Mouse (Mus musculus): ENCODE results near the gene Trpm3. TPM values are rescaled to one million over a fixed set of nuclear protein-coding genes. Genes with fewer than 3 reads are reported as not detected.

Gene Trpm3
- polyA plus RNA-seq, 1 experiment from 2014 or later = 3.9 TPM

GRCm38 (mm10) chr19:22594492-22594891 lies 455.6 kb downstream of the Trpm3 start:
- no peaks in the 10 kb centered on the region for H3K9me3 ChIP-seq (ENCODE audit: control insufficient read depth, low read length)
- no peak overlapping the region for H3K27ac ChIP-seq (ENCODE audit: low read depth, low read length)
- no peaks in the 10 kb centered on the region for H3K27me3 ChIP-seq (ENCODE audit: control insufficient read depth, insufficient read depth, low read length)
- H3K9ac ChIP-seq (ENCODE audit: low read depth, low read length) = no peak overlapping the region
- ATAC-seq (ENCODE audit: low FRiP score, low TSS enrichment) = no peak
- no peaks in the 10 kb centered on the region for H3K36me3 ChIP-seq (ENCODE audit: control insufficient read depth, insufficient read depth, low read length)
- no peak overlapping the region for H3K4me2 ChIP-seq (replicated peaks; ENCODE audit: low read depth, low read length)
- no peak overlapping the region for H3K4me3 ChIP-seq (ENCODE audit: low read length)
- no peaks in the 10 kb centered on the region for H3K4me1 ChIP-seq (ENCODE audit: control insufficient read depth, insufficient read depth, low read length)
- 93% methylated on average over 3 of the region's 3 CpGs for WGBS

GRCm38 (mm10) chr19:22595246-22595645 lies 456.4 kb downstream of the Trpm3 start:
- Histone ChIP-seq H3K9ac (ENCODE audit: low read depth, low read length) (no peak overlapping the region), H3K27ac (ENCODE audit: low read depth, low read length) (no peak overlapping the region), H3K4me1 (ENCODE audit: control insufficient read depth, insufficient read depth, low read length) (no peaks in the 10 kb centered on the region), H3K4me3 (ENCODE audit: low read length) (no peak overlapping the region), H3K9me3 (ENCODE audit: control insufficient read depth, low read length) (no peaks in the 10 kb centered on the region), H3K27me3 (ENCODE audit: control insufficient read depth, insufficient read depth, low read length) (no peaks in the 10 kb centered on the region), H3K36me3 (ENCODE audit: control insufficient read depth, insufficient read depth, low read length) (no peaks in the 10 kb centered on the region), H3K4me2 (replicated peaks; ENCODE audit: low read depth, low read length) (no peak overlapping the region)
- WGBS = 64% methylated on average over 2 of the region's 2 CpGs
- no peak for ATAC-seq (ENCODE audit: low FRiP score, low TSS enrichment)

GRCm38 (mm10) chr19:22596715-22597114 lies 457.9 kb downstream of the Trpm3 start:
- no peaks in the 10 kb centered on the region for H3K9me3 ChIP-seq (ENCODE audit: control insufficient read depth, low read length)
- no peak for ATAC-seq (ENCODE audit: low FRiP score, low TSS enrichment)
- WGBS = 59% methylated on average over 3 of the region's 3 CpGs
- no peaks in the 10 kb centered on the region for H3K27me3 ChIP-seq (ENCODE audit: control insufficient read depth, insufficient read depth, low read length)
- no peak overlapping the region for H3K9ac ChIP-seq (ENCODE audit: low read depth, low read length)
- no peaks in the 10 kb centered on the region for H3K4me1 ChIP-seq (ENCODE audit: control insufficient read depth, insufficient read depth, low read length)
- H3K4me3 ChIP-seq (ENCODE audit: low read length) = no peak overlapping the region
- H3K27ac ChIP-seq (ENCODE audit: low read depth, low read length) = no peak overlapping the region
- H3K4me2 ChIP-seq (replicated peaks; ENCODE audit: low read depth, low read length) = no peak overlapping the region
- H3K36me3 ChIP-seq (ENCODE audit: control insufficient read depth, insufficient read depth, low read length) = no peaks in the 10 kb centered on the region

GRCm38 (mm10) chr19:22604322-22604721 lies 465.5 kb downstream of the Trpm3 start:
- Histone ChIP-seq H3K4me3 (ENCODE audit: low read length) (no peak overlapping the region), H3K27ac (ENCODE audit: low read depth, low read length) (no peak overlapping the region), H3K4me1 (ENCODE audit: control insufficient read depth, insufficient read depth, low read length) (no peaks in the 10 kb centered on the region), H3K9me3 (ENCODE audit: control insufficient read depth, low read length) (no peaks in the 10 kb centered on the region), H3K9ac (ENCODE audit: low read depth, low read length) (no peak overlapping the region), H3K36me3 (ENCODE audit: control insufficient read depth, insufficient read depth, low read length) (no peaks in the 10 kb centered on the region), H3K4me2 (replicated peaks; ENCODE audit: low read depth, low read length) (no peak overlapping the region), H3K27me3 (ENCODE audit: control insufficient read depth, insufficient read depth, low read length) (no peaks in the 10 kb centered on the region)
- no peak for ATAC-seq (ENCODE audit: low FRiP score, low TSS enrichment)
- WGBS = 32% methylated on average over 4 of the region's 4 CpGs

- no peaks in the 10 kb centered on the region for H3K9me3 ChIP-seq (ENCODE audit: control insufficient read depth, low read length)
- no peak for ATAC-seq (ENCODE audit: low FRiP score, low TSS enrichment)
- 67% methylated on average over 5 of the region's 5 CpGs for WGBS
- H3K4me2 ChIP-seq (replicated peaks; ENCODE audit: low read depth, low read length) = no peak overlapping the region
- no peak overlapping the region for H3K4me3 ChIP-seq (ENCODE audit: low read length)
- H3K9ac ChIP-seq (ENCODE audit: low read depth, low read length) = no peak overlapping the region
- no peak overlapping the region for H3K27ac ChIP-seq (ENCODE audit: low read depth, low read length)
- no peaks in the 10 kb centered on the region for H3K36me3 ChIP-seq (ENCODE audit: control insufficient read depth, insufficient read depth, low read length)
- H3K27me3 ChIP-seq (ENCODE audit: control insufficient read depth, insufficient read depth, low read length) = no peaks in the 10 kb centered on the region
- H3K4me1 ChIP-seq (ENCODE audit: control insufficient read depth, insufficient read depth, low read length) = no peaks in the 10 kb centered on the region
Measured at GRCm38 (mm10) chr19:22607985-22608684, 469.3 kb downstream of the Trpm3 start.

GRCm38 (mm10) chr19:22611621-22612020 lies 472.8 kb downstream of the Trpm3 start:
- WGBS = 88% methylated on average over 2 of the region's 2 CpGs
- Histone ChIP-seq H3K27ac (ENCODE audit: low read depth, low read length) (no peak overlapping the region), H3K4me2 (replicated peaks; ENCODE audit: low read depth, low read length) (no peak overlapping the region), H3K9ac (ENCODE audit: low read depth, low read length) (no peak overlapping the region), H3K4me3 (ENCODE audit: low read length) (no peak overlapping the region), H3K36me3 (ENCODE audit: control insufficient read depth, insufficient read depth, low read length) (no peaks in the 10 kb centered on the region), H3K27me3 (ENCODE audit: control insufficient read depth, insufficient read depth, low read length) (no peaks in the 10 kb centered on the region), H3K4me1 (ENCODE audit: control insufficient read depth, insufficient read depth, low read length) (no peaks in the 10 kb centered on the region), H3K9me3 (ENCODE audit: control insufficient read depth, low read length) (no peaks in the 10 kb centered on the region)
- no peak for ATAC-seq (ENCODE audit: low FRiP score, low TSS enrichment)

GRCm38 (mm10) chr19:22615367-22615766 lies 476.5 kb downstream of the Trpm3 start:
- H3K9me3 ChIP-seq (ENCODE audit: control insufficient read depth, low read length) = 0 out of 2 replicates have a peak, but pooled peaks cover 3% of the 10 kb centered on the region
- H3K36me3 ChIP-seq (ENCODE audit: control insufficient read depth, insufficient read depth, low read length) = no peaks in the 10 kb centered on the region
- H3K4me2 ChIP-seq (replicated peaks; ENCODE audit: low read depth, low read length) = no peak overlapping the region
- WGBS = 91% methylated on average over 6 of the region's 6 CpGs
- no peaks in the 10 kb centered on the region for H3K27me3 ChIP-seq (ENCODE audit: control insufficient read depth, insufficient read depth, low read length)
- no peaks in the 10 kb centered on the region for H3K4me1 ChIP-seq (ENCODE audit: control insufficient read depth, insufficient read depth, low read length)
- no peak overlapping the region for H3K27ac ChIP-seq (ENCODE audit: low read depth, low read length)
- H3K9ac ChIP-seq (ENCODE audit: low read depth, low read length) = no peak overlapping the region
- H3K4me3 ChIP-seq (ENCODE audit: low read length) = no peak overlapping the region
- ATAC-seq (ENCODE audit: low FRiP score, low TSS enrichment) = no peak

- no peaks in the 10 kb centered on the region for H3K9me3 ChIP-seq (ENCODE audit: control insufficient read depth, low read length)
- no peak overlapping the region for H3K4me2 ChIP-seq (replicated peaks; ENCODE audit: low read depth, low read length)
- 74% methylated on average over 3 of the region's 3 CpGs for WGBS
- no peaks in the 10 kb centered on the region for H3K36me3 ChIP-seq (ENCODE audit: control insufficient read depth, insufficient read depth, low read length)
- H3K9ac ChIP-seq (ENCODE audit: low read depth, low read length) = no peak overlapping the region
- H3K27me3 ChIP-seq (ENCODE audit: control insufficient read depth, insufficient read depth, low read length) = no peaks in the 10 kb centered on the region
- no peak overlapping the region for H3K27ac ChIP-seq (ENCODE audit: low read depth, low read length)
- no peaks in the 10 kb centered on the region for H3K4me1 ChIP-seq (ENCODE audit: control insufficient read depth, insufficient read depth, low read length)
- no peak for ATAC-seq (ENCODE audit: low FRiP score, low TSS enrichment)
- H3K4me3 ChIP-seq (ENCODE audit: low read length) = no peak overlapping the region
Measured at GRCm38 (mm10) chr19:22624801-22625513, 486.1 kb downstream of the Trpm3 start.

- no peaks in the 10 kb centered on the region for H3K36me3 ChIP-seq (ENCODE audit: control insufficient read depth, insufficient read depth, low read length)
- no peaks in the 10 kb centered on the region for H3K27me3 ChIP-seq (ENCODE audit: control insufficient read depth, insufficient read depth, low read length)
- H3K4me1 ChIP-seq (ENCODE audit: control insufficient read depth, insufficient read depth, low read length) = no peaks in the 10 kb centered on the region
- H3K9me3 ChIP-seq (ENCODE audit: control insufficient read depth, low read length) = no peaks in the 10 kb centered on the region
- no peak overlapping the region for H3K4me3 ChIP-seq (ENCODE audit: low read length)
- H3K27ac ChIP-seq (ENCODE audit: low read depth, low read length) = no peak overlapping the region
- WGBS = 67% methylated on average over 3 of the region's 3 CpGs
- ATAC-seq (ENCODE audit: low FRiP score, low TSS enrichment) = no peak
- no peak overlapping the region for H3K4me2 ChIP-seq (replicated peaks; ENCODE audit: low read depth, low read length)
- no peak overlapping the region for H3K9ac ChIP-seq (ENCODE audit: low read depth, low read length)
Measured at GRCm38 (mm10) chr19:22628878-22629277, 490.0 kb downstream of the Trpm3 start.

Data from kidney, embryonic 14.5 days (tissue).